Mouse (Mus musculus): ENCODE data around the gene Rab23. TPM values are rescaled to one million over a fixed set of nuclear protein-coding genes. Genes with fewer than 3 reads are reported as not detected.
A peak's percentile ranks its signal among the peaks of the same experiment; 100 is the strongest.
"Not testable (repeated sequence)": the region's sequence is repeated elsewhere in the genome, so short reads cannot be mapped to it uniquely, and the experiment has no call there.

Rab23 gene
- total RNA-seq, 2 experiments from 2014 or later: 7.8 to 10.4 TPM

- no peak for DNase-seq
Measured at GRCm38 (mm10) chr1:33733044-33733443, 13.4 kb downstream of the Rab23 start.

GRCm38 (mm10) chr1:33734001-33734685 is 14.5 kb downstream of the Rab23 start:
- DNase-seq: no peak

GRCm38 (mm10) chr1:33738281-33738680 is 18.6 kb downstream of the Rab23 start:
- no peak for DNase-seq

GRCm38 (mm10) chr1:33738681-33739278 is 19.1 kb downstream of the Rab23 start:
- no peak for DNase-seq

GRCm38 (mm10) chr1:33739302-33739701 is 19.6 kb downstream of the Rab23 start:
- DNase-seq: peak; percentile 71 to 92

- no peak for DNase-seq
Measured at GRCm38 (mm10) chr1:33742903-33743302, 23.2 kb downstream of the Rab23 start.

GRCm38 (mm10) chr1:33744815-33745214 is 25.1 kb downstream of the Rab23 start:
- not testable (repeated sequence) for DNase-seq

- no peak for DNase-seq
Measured at GRCm38 (mm10) chr1:33745901-33746300, 26.2 kb downstream of the Rab23 start.

- DNase-seq: no peak
Measured at GRCm38 (mm10) chr1:33749109-33749508, 29.4 kb downstream of the Rab23 start.

GRCm38 (mm10) chr1:33749709-33750108 is 30.0 kb downstream of the Rab23 start:
- DNase-seq: not testable (repeated sequence)

- peak; percentile 26 to 47 for DNase-seq
Measured at GRCm38 (mm10) chr1:33751283-33751682, 31.6 kb downstream of the Rab23 start.

- DNase-seq: no peak
Measured at GRCm38 (mm10) chr1:33754089-33754488, 34.4 kb downstream of the Rab23 start.

GRCm38 (mm10) chr1:33754965-33755735 is 35.5 kb downstream of the Rab23 start:
- no peak for DNase-seq

GRCm38 (mm10) chr1:33755799-33756198 is 36.1 kb downstream of the Rab23 start:
- no peak for DNase-seq

- no peak for DNase-seq
Measured at GRCm38 (mm10) chr1:33756258-33757032, 36.8 kb downstream of the Rab23 start.

- peak; percentile 20 to 40 for DNase-seq
Measured at GRCm38 (mm10) chr1:33757033-33757413, 37.3 kb downstream of the Rab23 start.

GRCm38 (mm10) chr1:33757491-33758041 is 37.9 kb downstream of the Rab23 start, which contains the start of gene Bag2:
Gene Bag2, minus strand, starts transcription at chr1:33757795.
- peak; percentile 70 to 77 for DNase-seq

- DNase-seq: no peak
Measured at GRCm38 (mm10) chr1:33758488-33758887, 38.8 kb downstream of the Rab23 start.

- no peak for DNase-seq
Measured at GRCm38 (mm10) chr1:33763826-33764225, 44.1 kb downstream of the Rab23 start.

GRCm38 (mm10) chr1:33765468-33766080 is 45.9 kb downstream of the Rab23 start:
- no peak for DNase-seq
